Mouse (Mus musculus) C2C12 (cell line): ENCODE data around the gene Nalcn.

Source experiments
- CTCF ChIP-seq: IDR thresholded peaks from one replicate; pipeline ENCODE4 v1.5.1; 2011; ENCODE audit not compliant: control insufficient read depth, insufficient read depth, insufficient read length
- FOSL1 ChIP-seq: IDR thresholded peaks from one replicate; pipeline ENCODE4 v1.8.0; 2011; ENCODE audit warnings: mild to moderate bottlenecking, low read length; ENCODE audit not compliant: poor library complexity, insufficient read depth, severe bottlenecking
- MAX ChIP-seq: IDR thresholded peaks from one replicate; pipeline ENCODE4 v1.6.1; 2011; ENCODE audit warnings: mild to moderate bottlenecking, control low read depth

DNA sequence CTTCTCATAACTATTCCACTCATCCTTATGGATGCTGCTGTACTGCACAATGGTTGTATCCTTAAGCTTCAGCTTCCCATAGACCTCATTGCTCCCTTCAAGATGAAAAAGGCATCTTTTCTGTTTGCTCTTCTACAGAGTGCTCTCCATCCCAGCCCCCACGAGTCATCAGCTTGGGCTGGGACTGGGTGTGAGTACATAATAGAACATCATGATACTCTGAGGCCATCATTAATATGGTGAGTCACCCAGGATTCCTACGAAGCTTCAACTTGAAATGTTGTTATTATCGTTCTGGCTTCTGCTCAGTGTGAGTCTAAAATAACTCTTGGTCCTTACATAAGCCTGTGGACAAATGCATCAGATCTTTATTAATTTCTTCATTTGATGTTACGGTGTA, 314.6 kb downstream of the Nalcn start:
- TF ChIP-seq MAX (no peak), FOSL1 (no peak), CTCF (no peak)
